Mouse (Mus musculus): ENCODE data around the gene Dok3. TPM values are rescaled to one million over a fixed set of nuclear protein-coding genes. Genes with fewer than 3 reads are reported as not detected.

Dok3 gene
- polyA plus RNA-seq, 1 experiment: 1.00 TPM

- Histone ChIP-seq H3K4me2 (ENCODE audit: low read depth) (no peak overlapping the region), H3K27me3 (ENCODE audit: control insufficient read depth, insufficient read depth, insufficient read length) (no peaks in the 10 kb centered on the region), H3K79me2 (ENCODE audit: control insufficient read depth, insufficient read depth) (no peaks in the 10 kb centered on the region), H3ac (ENCODE audit: control insufficient read depth, insufficient read length) (no peak overlapping the region), H3K36me3 (ENCODE audit: control insufficient read depth, insufficient read depth) (no peaks in the 10 kb centered on the region), H3K4me3 (no peak overlapping the region)
- TF ChIP-seq TCF12 (IDR thresholded peaks at IDR 0.05; ENCODE audit: insufficient read depth, poor library complexity, severe bottlenecking) (no peak), USF1 (IDR thresholded peaks at IDR 0.05; ENCODE audit: low read depth) (no peak), E2F4 (IDR thresholded peaks at IDR 0.05; ENCODE audit: insufficient read depth) (no peak), POLR2A (IDR thresholded peaks at IDR 0.05; ENCODE audit: insufficient read length, low read depth) (no peak), MYOG (IDR thresholded peaks at IDR 0.05; ENCODE audit: control insufficient read depth in 1 of 3, insufficient read depth in 1 of 3, insufficient read length in 2 of 3, low read depth in 2 of 3) (no peak), SRF (IDR thresholded peaks at IDR 0.05; ENCODE audit: control insufficient read depth, insufficient read length, low read depth) (no peak), MYOD1 (IDR thresholded peaks at IDR 0.05; ENCODE audit: control insufficient read depth in 1 of 3, insufficient read length in 2 of 3, low read depth in 2 of 3) (no peak), CEBPB (IDR thresholded peaks at IDR 0.05; ENCODE audit: insufficient read depth, poor library complexity, severe bottlenecking) (no peak), TCF3 (IDR thresholded peaks at IDR 0.05; ENCODE audit: insufficient read length, low read depth) (no peak), MAX (IDR thresholded peaks at IDR 0.05; ENCODE audit: low read depth) (no peak), POLR2AphosphoS2 (IDR thresholded peaks at IDR 0.05; ENCODE audit: insufficient read length, low read depth) (no peak), REST (IDR thresholded peaks at IDR 0.05; ENCODE audit: insufficient read depth, insufficient read length) (no peak)
Measured at GRCm38 (mm10) chr13:55523951-55524600, 5.0 kb downstream of the Dok3 start.

- no peak overlapping the region for H3ac ChIP-seq (ENCODE audit: control insufficient read depth, insufficient read length)
- no peaks in the 10 kb centered on the region for H3K27me3 ChIP-seq (ENCODE audit: control insufficient read depth, insufficient read depth, insufficient read length)
- H3K79me2 ChIP-seq (ENCODE audit: control insufficient read depth, insufficient read depth): no peaks in the 10 kb centered on the region
- H3K36me3 ChIP-seq (ENCODE audit: control insufficient read depth, insufficient read depth): no peaks in the 10 kb centered on the region
- no peak overlapping the region for H3K4me2 ChIP-seq (ENCODE audit: low read depth)
- TF ChIP-seq E2F4 (IDR thresholded peaks at IDR 0.05; ENCODE audit: insufficient read depth) (no peak), POLR2AphosphoS2 (IDR thresholded peaks at IDR 0.05; ENCODE audit: insufficient read length, low read depth) (no peak), CEBPB (IDR thresholded peaks at IDR 0.05; ENCODE audit: insufficient read depth, poor library complexity, severe bottlenecking) (no peak), TCF12 (IDR thresholded peaks at IDR 0.05; ENCODE audit: insufficient read depth, poor library complexity, severe bottlenecking) (no peak), MAX (IDR thresholded peaks at IDR 0.05; ENCODE audit: low read depth) (no peak), USF1 (IDR thresholded peaks at IDR 0.05; ENCODE audit: low read depth) (no peak), SRF (IDR thresholded peaks at IDR 0.05; ENCODE audit: control insufficient read depth, insufficient read length, low read depth) (no peak), MYOD1 (IDR thresholded peaks at IDR 0.05; ENCODE audit: control insufficient read depth in 1 of 3, insufficient read length in 2 of 3, low read depth in 2 of 3) (no peak), TCF3 (IDR thresholded peaks at IDR 0.05; ENCODE audit: insufficient read length, low read depth) (no peak), MYOG (IDR thresholded peaks at IDR 0.05; ENCODE audit: control insufficient read depth in 1 of 3, insufficient read depth in 1 of 3, insufficient read length in 2 of 3, low read depth in 2 of 3) (no peak), REST (IDR thresholded peaks at IDR 0.05; ENCODE audit: insufficient read depth, insufficient read length) (no peak)
- no peak overlapping the region for H3K4me3 ChIP-seq
Measured at GRCm38 (mm10) chr13:55523278-55523677, 5.8 kb downstream of the Dok3 start.

- H3K4me3 ChIP-seq: no peak overlapping the region
- no peak for TF ChIP-seq MYOG (IDR thresholded peaks at IDR 0.05; ENCODE audit: control insufficient read depth in 1 of 3, insufficient read depth in 1 of 3, insufficient read length in 2 of 3, low read depth in 2 of 3)
- TF ChIP-seq TCF12 (IDR thresholded peaks at IDR 0.05; ENCODE audit: insufficient read depth, poor library complexity, severe bottlenecking): no peak
- no peak for TF ChIP-seq USF1 (IDR thresholded peaks at IDR 0.05; ENCODE audit: low read depth)
- no peak for TF ChIP-seq CEBPB (IDR thresholded peaks at IDR 0.05; ENCODE audit: insufficient read depth, poor library complexity, severe bottlenecking)
- TF ChIP-seq REST (IDR thresholded peaks at IDR 0.05; ENCODE audit: insufficient read depth, insufficient read length): no peak
- no peak for TF ChIP-seq POLR2AphosphoS2 (IDR thresholded peaks at IDR 0.05; ENCODE audit: insufficient read length, low read depth)
- TF ChIP-seq E2F4 (IDR thresholded peaks at IDR 0.05; ENCODE audit: insufficient read depth): no peak
- no peak for TF ChIP-seq SRF (IDR thresholded peaks at IDR 0.05; ENCODE audit: control insufficient read depth, insufficient read length, low read depth)
- no peak for TF ChIP-seq MYOD1 (IDR thresholded peaks at IDR 0.05; ENCODE audit: control insufficient read depth in 1 of 3, insufficient read length in 2 of 3, low read depth in 2 of 3)
- TF ChIP-seq MAX (IDR thresholded peaks at IDR 0.05; ENCODE audit: low read depth): no peak
- no peak for TF ChIP-seq POLR2A (IDR thresholded peaks at IDR 0.05; ENCODE audit: insufficient read length, low read depth)
- no peak for TF ChIP-seq TCF3 (IDR thresholded peaks at IDR 0.05; ENCODE audit: insufficient read length, low read depth)
- no peaks in the 10 kb centered on the region for H3K27me3 ChIP-seq (ENCODE audit: control insufficient read depth, insufficient read depth, insufficient read length)
- H3K36me3 ChIP-seq (ENCODE audit: control insufficient read depth, insufficient read depth): no peaks in the 10 kb centered on the region
- H3K79me2 ChIP-seq (ENCODE audit: control insufficient read depth, insufficient read depth): no peaks in the 10 kb centered on the region
- H3ac ChIP-seq (ENCODE audit: control insufficient read depth, insufficient read length): no peak overlapping the region
- H3K4me2 ChIP-seq (ENCODE audit: low read depth): no peak overlapping the region
Measured at GRCm38 (mm10) chr13:55522730-55523129, 6.4 kb downstream of the Dok3 start.

GRCm38 (mm10) chr13:55519606-55520005, 9.5 kb downstream of the Dok3 start:
- TF ChIP-seq POLR2A (IDR thresholded peaks at IDR 0.05; ENCODE audit: insufficient read length, low read depth) (no peak), POLR2AphosphoS2 (IDR thresholded peaks at IDR 0.05; ENCODE audit: insufficient read length, low read depth) (no peak), MAX (IDR thresholded peaks at IDR 0.05; ENCODE audit: low read depth) (no peak)
- H3ac ChIP-seq (ENCODE audit: control insufficient read depth, insufficient read length): no peak overlapping the region
- no peaks in the 10 kb centered on the region for H3K27me3 ChIP-seq (ENCODE audit: control insufficient read depth, insufficient read depth, insufficient read length)
- no peaks in the 10 kb centered on the region for H3K79me2 ChIP-seq (ENCODE audit: control insufficient read depth, insufficient read depth)
- H3K4me2 ChIP-seq (ENCODE audit: low read depth): no peak overlapping the region
- no peaks in the 10 kb centered on the region for H3K36me3 ChIP-seq (ENCODE audit: control insufficient read depth, insufficient read depth)
- H3K4me3 ChIP-seq: no peak overlapping the region

GRCm38 (mm10) chr13:55516955-55517354, 12.1 kb downstream of the Dok3 start:
- no peak overlapping the region for H3K4me3 ChIP-seq
- no peak overlapping the region for H3ac ChIP-seq (ENCODE audit: control insufficient read depth, insufficient read length)
- H3K36me3 ChIP-seq (ENCODE audit: control insufficient read depth, insufficient read depth): no peaks in the 10 kb centered on the region
- TF ChIP-seq MYOG (IDR thresholded peaks at IDR 0.05; ENCODE audit: control insufficient read depth in 1 of 3, insufficient read depth in 1 of 3, insufficient read length in 2 of 3, low read depth in 2 of 3) (no peak), USF1 (IDR thresholded peaks at IDR 0.05; ENCODE audit: low read depth) (no peak), TCF3 (IDR thresholded peaks at IDR 0.05; ENCODE audit: insufficient read length, low read depth) (no peak), E2F4 (IDR thresholded peaks at IDR 0.05; ENCODE audit: insufficient read depth) (no peak), MYOD1 (IDR thresholded peaks at IDR 0.05; ENCODE audit: control insufficient read depth in 1 of 3, insufficient read length in 2 of 3, low read depth in 2 of 3) (no peak), POLR2AphosphoS2 (IDR thresholded peaks at IDR 0.05; ENCODE audit: insufficient read length, low read depth) (no peak), CEBPB (IDR thresholded peaks at IDR 0.05; ENCODE audit: insufficient read depth, poor library complexity, severe bottlenecking) (no peak), MAX (IDR thresholded peaks at IDR 0.05; ENCODE audit: low read depth) (no peak), SRF (IDR thresholded peaks at IDR 0.05; ENCODE audit: control insufficient read depth, insufficient read length, low read depth) (no peak), POLR2A (IDR thresholded peaks at IDR 0.05; ENCODE audit: insufficient read length, low read depth) (no peak), TCF12 (IDR thresholded peaks at IDR 0.05; ENCODE audit: insufficient read depth, poor library complexity, severe bottlenecking) (no peak), REST (IDR thresholded peaks at IDR 0.05; ENCODE audit: insufficient read depth, insufficient read length) (no peak)
- H3K79me2 ChIP-seq (ENCODE audit: control insufficient read depth, insufficient read depth): peaks cover 10% of the 10 kb centered on the region
- H3K27me3 ChIP-seq (ENCODE audit: control insufficient read depth, insufficient read depth, insufficient read length): no peaks in the 10 kb centered on the region
- H3K4me2 ChIP-seq (ENCODE audit: low read depth): no peak overlapping the region

Data from myocyte (in vitro differentiated cells).